Mouse (Mus musculus) kidney, postnatal 0 days (tissue): ENCODE measurements around the gene S1pr2. TPM values are rescaled to one million over a fixed set of nuclear protein-coding genes. Genes with fewer than 3 reads are reported as not detected.
A peak's percentile ranks its signal among the peaks of the same experiment; 100 is the strongest.

Source experiments
- ATAC-seq: fragments of 200-750 bp; cut with Nextera tagmentation; replicated peaks from 2 replicates; pipeline ENCODE4 v1.8.0; 2017; ENCODE audit warnings: low read depth, moderate number of reproducible peaks, moderate TSS enrichment, moderate library complexity; ENCODE audit not compliant: low FRiP score
- DNase-seq: peaks from one replicate; pipeline ENCODE4 v3.0.0-alpha.2; 2016; ENCODE audit warnings: low spot score
- H3K27ac ChIP-seq: fragments of 300-500 bp; sonication (generic); 2 replicates; pipeline ENCODE4 v1.5.1; 2014; ENCODE audit warnings: mild to moderate bottlenecking
- H3K27me3 ChIP-seq: fragments of 300-500 bp; sonication (generic); 2 replicates; pipeline ENCODE4 v1.6.1; 2014; ENCODE audit warnings: low read length, mixed read lengths; ENCODE audit not compliant: insufficient read depth
- H3K36me3 ChIP-seq: fragments of 300-500 bp; sonication (generic); 2 replicates; pipeline ENCODE4 v1.6.1; 2014; ENCODE audit warnings: low read length, mixed read lengths; ENCODE audit not compliant: insufficient read depth
- H3K4me1 ChIP-seq: fragments of 300-500 bp; sonication (generic); replicated peaks from 2 replicates; pipeline ENCODE4 v1.6.1; 2014; ENCODE audit warnings: antibody characterized with exemption, low read length, mixed read lengths; ENCODE audit not compliant: insufficient read depth
- H3K4me2 ChIP-seq: fragments of 300-500 bp; sonication (generic); 2 replicates; pipeline ENCODE4 v1.6.1; 2014; ENCODE audit warnings: mild to moderate bottlenecking, low read length, moderate library complexity, mixed read lengths
- H3K4me3 ChIP-seq: fragments of 300-500 bp; sonication (generic); replicated peaks from 2 replicates; pipeline ENCODE4 v1.5.1; 2014; ENCODE audit warnings: low read depth, low read length
- H3K9ac ChIP-seq: fragments of 300-500 bp; sonication (generic); 2 replicates; pipeline ENCODE4 v1.6.1; 2014; ENCODE audit warnings: low read depth, low read length
- H3K9me3 ChIP-seq: fragments of 300-500 bp; sonication (generic); replicated peaks from 2 replicates; pipeline ENCODE4 v1.6.1; 2016; ENCODE audit warnings: low read length, inconsistent platforms, mixed read lengths
- CTCF ChIP-seq: IDR thresholded peaks from 2 replicates; pipeline ENCODE4 v1.5.1; 2016; ENCODE audit warnings: antibody characterized with exemption, low read depth, mild to moderate bottlenecking, moderate library complexity
- WGBS: fragments of 180-500 bp; shearing (Covaris S2); extraction: QIAGEN DNeasy Blood & Tissue Kit; methylation state at CpG from one replicate; pipeline ENCODE4 v1.1.7; 2014; 5-methylcytosine and 5-hydroxymethylcytosine counted together
- polyA plus RNA-seq: library from polyadenylated mRNA; unstranded; fragments of >200 nt; fragmentation: Nextera tagmentation; extraction: Ambion mirVana; gene quantifications from 2 replicates; pipeline ENCODE4 v1.2.1, GENCODE M21; 2015

S1pr2 gene
- polyA plus RNA-seq, 1 experiment from 2014 or later: 23.3 TPM

GRCm38 (mm10) chr9:20982171-20982570, 5.6 kb upstream of the S1pr2 start:
- Histone ChIP-seq H3K27me3 (no peaks in the 10 kb centered on the region), H3K27ac (no peak overlapping the region), H3K36me3 (no peaks in the 10 kb centered on the region), H3K4me1 (peaks cover 4% of the 10 kb centered on the region; the same call in 1 of the 2 replicates), H3K9ac (no peak overlapping the region), H3K9me3 (no peaks in the 10 kb centered on the region), H3K4me2 (no peak overlapping the region), H3K4me3 (no peak overlapping the region)
- DNase-seq (no peak), ATAC-seq (no peak)
- 67% methylated on average over 3 of the region's 3 CpGs for WGBS
- TF ChIP-seq CTCF: no peak

GRCm38 (mm10) chr9:20979769-20980168, 3.2 kb upstream of the S1pr2 start:
- TF ChIP-seq CTCF: no peak
- WGBS: 89% methylated on average over 7 of the region's 7 CpGs

GRCm38 (mm10) chr9:20979181-20979580, 2.6 kb upstream of the S1pr2 start:
- no peak overlapping the region for H3K4me3 ChIP-seq
- no peaks in the 10 kb centered on the region for H3K27me3 ChIP-seq
- H3K36me3 ChIP-seq: no peaks in the 10 kb centered on the region
- no peak overlapping the region for H3K9ac ChIP-seq
- H3K4me2 ChIP-seq: no peak overlapping the region
- TF ChIP-seq CTCF: no peak
- no peak overlapping the region for H3K27ac ChIP-seq
- DNase-seq (no peak), ATAC-seq (no peak)
- peaks cover 16% of the 10 kb centered on the region for H3K4me1 ChIP-seq
- WGBS: 45% methylated on average over 5 of the region's 5 CpGs
- H3K9me3 ChIP-seq: no peaks in the 10 kb centered on the region

More at GRCm38 (mm10) chr9:20979769-20980168, 3.2 kb upstream of the S1pr2 start:
- Histone ChIP-seq H3K36me3 (no peaks in the 10 kb centered on the region), H3K27ac (no peak overlapping the region), H3K9ac (no peak overlapping the region), H3K4me1 (peaks cover 14% of the 10 kb centered on the region), H3K9me3 (no peaks in the 10 kb centered on the region), H3K4me2 (no peak overlapping the region), H3K27me3 (no peaks in the 10 kb centered on the region), H3K4me3 (no peak overlapping the region)
- no peak for ATAC-seq
- DNase-seq: no peak

GRCm38 (mm10) chr9:20978409-20979095, 2.0 kb upstream of the S1pr2 start:
- ATAC-seq: no peak
- Histone ChIP-seq H3K9ac (no peak overlapping the region), H3K9me3 (no peaks in the 10 kb centered on the region), H3K36me3 (no peaks in the 10 kb centered on the region), H3K4me1 (peaks cover 16% of the 10 kb centered on the region), H3K4me2 (no peak overlapping the region), H3K27me3 (no peaks in the 10 kb centered on the region), H3K4me3 (no peak overlapping the region), H3K27ac (no peak overlapping the region)
- WGBS: 59% methylated on average over 10 of the region's 10 CpGs
- DNase-seq: no peak
- TF ChIP-seq CTCF: no peak

- H3K4me1 ChIP-seq: peaks cover 22% of the 10 kb centered on the region
- ATAC-seq (peak; percentile 10), DNase-seq (peak; percentile 31)
- H3K27ac ChIP-seq: peak overlapping the region; percentile 86
- no peaks in the 10 kb centered on the region for H3K36me3 ChIP-seq
- no peak overlapping the region for H3K9ac ChIP-seq
- peak; percentile 11; the same call in 1 of the 2 replicates for TF ChIP-seq CTCF
- WGBS: 2% methylated on average over 4 of the region's 4 CpGs
- no peaks in the 10 kb centered on the region for H3K9me3 ChIP-seq
- peak overlapping the region; percentile 85 for H3K4me2 ChIP-seq
- no peaks in the 10 kb centered on the region for H3K27me3 ChIP-seq
- H3K4me3 ChIP-seq: peak overlapping the region; percentile 65
These were observed 544 bp upstream of the S1pr2 start for GRCm38 (mm10) chr9:20976961-20977689.

- TF ChIP-seq CTCF: no peak
- H3K27ac ChIP-seq: peak overlapping the region; percentile 86
- DNase-seq (peak; percentile 84), ATAC-seq (no peak)
- H3K4me2 ChIP-seq: peak overlapping the region; percentile 85
- no peaks in the 10 kb centered on the region for H3K9me3 ChIP-seq
- H3K4me3 ChIP-seq: peak overlapping the region; percentile 65
- H3K27me3 ChIP-seq: no peaks in the 10 kb centered on the region
- peaks cover 32% of the 10 kb centered on the region for H3K4me1 ChIP-seq
- peak overlapping the region; percentile 74 for H3K9ac ChIP-seq
- H3K36me3 ChIP-seq: no peaks in the 10 kb centered on the region
- WGBS: under 1% methylated on average over 45 of the region's 45 CpGs
These were observed 958 bp downstream of the S1pr2 start for GRCm38 (mm10) chr9:20975431-20976215.
